Mouse (Mus musculus): ENCODE results near the gene Cldn13.
A peak's percentile ranks its signal among the peaks of the same experiment; 100 is the strongest.

The Cldn13 gene

DNA sequence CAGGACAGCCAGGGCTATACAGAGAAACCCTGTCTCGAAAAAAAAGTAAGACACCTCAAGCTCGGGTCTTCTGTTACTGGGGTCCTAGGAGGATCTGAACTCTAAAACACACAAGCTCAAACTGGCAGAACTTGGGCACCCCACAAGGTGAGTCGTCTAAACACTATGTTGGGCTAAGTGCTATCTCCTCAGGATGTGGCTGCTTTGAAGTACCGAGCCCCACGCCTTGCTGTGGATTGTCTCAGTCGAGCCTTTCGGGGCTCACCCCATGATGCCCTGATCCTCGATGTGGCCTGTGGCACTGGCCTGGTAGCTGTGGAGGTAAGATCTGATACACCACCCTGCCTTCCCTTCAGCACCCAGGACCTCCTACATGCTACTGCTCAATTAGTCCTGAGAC is 18.0 kb upstream of the Cldn13 start:
- no peak for DNase-seq

GRCm38 (mm10) chr5:134932903-134933276 is 17.6 kb upstream of the Cldn13 start:
- DNase-seq: peak; percentile 56 to 66

- DNase-seq: peak; percentile 91 to 94
Measured at GRCm38 (mm10) chr5:134932179-134932902, 17.0 kb upstream of the Cldn13 start, which contains the start of gene Mettl27. Gene Mettl27 (plus strand): TSS chr5:134932368.

GRCm38 (mm10) chr5:134929988-134930387 is 14.7 kb upstream of the Cldn13 start:
- no peak for DNase-seq

GRCm38 (mm10) chr5:134926726-134927125 is 11.4 kb upstream of the Cldn13 start:
- DNase-seq: no peak

DNA sequence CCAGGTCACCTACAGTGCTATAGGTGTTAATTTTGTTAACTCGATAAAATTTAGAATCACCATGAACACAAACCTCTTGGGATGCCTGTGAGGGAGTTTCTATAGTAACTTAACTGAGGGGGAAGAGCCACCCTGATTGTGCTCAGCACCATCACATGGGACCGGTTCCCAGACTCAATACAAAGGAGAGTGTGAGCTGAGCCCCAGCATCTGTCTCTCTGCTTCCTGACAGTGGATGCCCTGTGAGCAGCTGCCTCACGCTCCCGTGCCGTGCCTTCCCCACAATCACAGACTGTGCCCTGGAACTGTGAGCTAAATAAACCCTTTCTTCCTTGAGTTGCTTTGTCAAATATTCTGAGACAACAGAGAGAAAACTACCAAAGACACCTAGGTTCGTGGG is 7.8 kb upstream of the Cldn13 start:
- no peak for DNase-seq

GRCm38 (mm10) chr5:134921106-134921505 is 5.8 kb upstream of the Cldn13 start:
- DNase-seq: no peak

DNA sequence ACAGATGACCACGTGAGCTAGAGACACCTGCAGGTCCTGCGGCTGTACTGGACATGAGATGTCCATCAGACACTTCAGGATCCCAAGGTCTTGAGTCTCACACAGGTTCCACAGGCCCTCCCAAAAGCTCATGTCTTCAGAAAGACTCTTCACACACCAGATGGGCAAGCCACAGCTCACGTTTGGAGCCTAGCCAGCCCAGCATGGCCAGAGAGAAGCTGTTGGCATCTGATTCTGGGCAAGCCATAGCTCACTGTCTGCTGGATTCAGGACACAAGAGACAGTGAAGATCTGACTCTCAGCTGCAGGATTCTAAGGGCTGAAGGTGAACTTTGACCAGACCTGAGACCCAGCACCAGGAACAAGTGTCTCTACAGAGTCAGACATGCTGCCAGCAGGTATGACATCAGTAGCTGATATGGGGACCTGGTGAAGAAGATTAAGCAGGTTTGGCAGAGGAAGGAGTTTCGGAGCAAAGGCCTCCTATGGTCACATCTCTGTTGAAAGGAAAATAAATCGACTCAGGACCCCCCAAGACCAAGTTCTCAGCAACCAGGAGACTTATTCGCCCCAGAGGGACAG is 4.9 kb upstream of the Cldn13 start:
- DNase-seq: no peak

GRCm38 (mm10) chr5:134919097-134919496 is 3.8 kb upstream of the Cldn13 start:
- DNase-seq: no peak

- DNase-seq: peak; percentile 43 to 74
Measured at GRCm38 (mm10) chr5:134918071-134918832, 2.9 kb upstream of the Cldn13 start.

DNA sequence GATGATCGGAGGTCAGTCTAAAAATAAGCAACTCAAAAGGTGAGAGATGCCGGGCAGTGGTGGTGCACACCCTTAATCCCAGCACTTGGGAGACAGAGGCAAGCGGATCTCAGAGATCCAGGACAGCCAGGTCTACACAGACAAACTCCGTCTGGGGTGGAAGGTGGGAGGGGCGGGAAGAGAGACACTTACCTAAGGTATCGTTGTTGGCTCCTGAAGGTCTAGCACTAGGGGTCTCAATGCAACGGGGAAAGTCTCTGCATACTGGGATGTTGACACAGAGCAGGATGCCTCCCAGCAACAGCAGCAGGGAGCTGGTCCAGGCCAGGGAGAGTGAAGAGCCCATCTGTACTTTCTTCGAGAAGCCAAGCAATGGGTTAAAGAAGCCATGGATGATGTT is 816 bp downstream of the Cldn13 start:
- no peak for DNase-seq

DNA sequence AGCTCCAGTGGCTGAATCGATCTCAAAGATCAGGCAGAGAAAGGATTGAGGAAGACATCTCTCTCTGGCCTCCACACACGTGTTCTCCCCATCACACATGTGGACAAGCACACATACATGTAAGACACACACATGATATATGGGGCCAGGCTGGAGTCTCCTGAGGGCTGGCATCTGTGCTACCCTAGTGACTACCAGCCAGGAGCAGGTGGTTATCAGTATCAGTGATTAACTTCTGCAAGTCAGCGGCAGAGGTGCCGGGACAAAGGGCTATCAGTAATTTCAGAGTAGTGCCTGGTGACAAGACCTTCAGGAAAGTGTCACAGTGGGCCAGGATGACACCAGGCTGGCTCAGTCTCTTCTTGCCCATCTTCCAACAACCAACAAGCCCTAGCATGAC is 1.6 kb downstream of the Cldn13 start:
- DNase-seq: no peak

GRCm38 (mm10) chr5:134913352-134913751 is 2.0 kb downstream of the Cldn13 start:
- DNase-seq: no peak

GRCm38 (mm10) chr5:134911901-134912300 is 3.4 kb downstream of the Cldn13 start:
- no peak for DNase-seq

DNA sequence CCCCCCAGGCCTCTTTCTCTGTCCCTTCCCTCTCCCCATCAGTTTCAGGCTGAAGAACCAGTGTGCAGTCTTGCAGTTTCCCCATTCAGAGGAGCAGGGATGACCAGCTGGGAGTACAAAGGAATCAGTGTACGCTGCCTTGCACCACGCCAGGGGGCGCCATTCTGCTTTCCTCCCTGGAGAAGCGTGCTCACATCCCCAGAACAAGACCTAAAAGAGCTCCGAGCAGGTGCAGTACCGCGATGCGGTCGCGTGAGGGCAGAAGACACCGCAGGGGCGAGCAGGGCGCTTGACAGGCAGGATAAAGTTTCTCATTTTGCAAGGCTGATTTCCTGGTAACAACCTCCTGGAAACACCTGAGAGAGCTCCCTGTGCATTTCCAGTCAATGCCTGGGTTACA is 8.2 kb downstream of the Cldn13 start:
- peak; percentile 90 to 95 for DNase-seq

GRCm38 (mm10) chr5:134906633-134907032 is 8.7 kb downstream of the Cldn13 start, which contains the start of gene Tmem270:
Gene Tmem270 (minus strand): TSS chr5:134906733.
- DNase-seq: no peak

DNA sequence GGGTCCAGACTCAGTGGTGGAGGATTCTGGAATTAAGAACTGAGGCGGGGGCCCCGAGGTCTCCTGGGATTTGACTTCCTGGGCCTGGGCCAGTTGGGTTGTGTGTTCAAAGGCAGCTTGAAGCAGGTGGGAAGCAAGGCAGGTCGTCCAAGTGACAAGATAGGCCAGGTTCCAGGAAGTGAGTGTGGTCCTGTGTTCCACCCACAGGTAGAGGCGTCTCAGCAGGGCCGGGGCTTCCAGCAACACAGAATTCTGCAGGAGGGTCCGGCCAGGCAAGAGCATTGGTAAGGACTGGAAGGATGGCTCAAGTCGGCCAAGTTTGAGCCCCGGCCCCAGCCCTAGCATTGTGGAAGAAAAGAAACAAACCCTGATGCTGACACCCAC is 13.7 kb downstream of the Cldn13 start:
- DNase-seq: no peak

GRCm38 (mm10) chr5:134901012-134901643 is 14.2 kb downstream of the Cldn13 start:
- peak; percentile 38 to 53 for DNase-seq

- DNase-seq: no peak
Measured at GRCm38 (mm10) chr5:134897596-134897995, 17.7 kb downstream of the Cldn13 start.

DNA sequence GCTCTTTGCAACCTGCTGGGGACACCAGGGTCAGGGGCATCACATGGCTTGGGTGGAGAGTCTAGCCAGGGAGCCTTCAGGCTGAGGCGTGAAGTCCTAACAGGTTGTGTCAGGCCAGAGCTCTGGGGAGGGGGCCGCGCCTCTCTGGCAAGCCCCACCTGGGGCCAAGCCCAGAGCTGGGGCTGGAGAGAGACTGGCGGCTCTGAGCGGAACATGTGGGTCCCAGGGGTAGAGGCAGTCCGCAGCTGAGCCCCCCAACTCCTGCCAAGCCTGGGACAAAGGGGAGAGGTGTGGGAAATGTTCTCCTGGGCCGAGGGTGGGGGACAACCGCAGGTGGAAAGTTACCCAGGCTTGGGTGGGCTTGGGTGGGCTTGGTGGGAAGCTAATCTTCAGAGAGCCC is 18.4 kb downstream of the Cldn13 start:
- no peak for DNase-seq

DNA sequence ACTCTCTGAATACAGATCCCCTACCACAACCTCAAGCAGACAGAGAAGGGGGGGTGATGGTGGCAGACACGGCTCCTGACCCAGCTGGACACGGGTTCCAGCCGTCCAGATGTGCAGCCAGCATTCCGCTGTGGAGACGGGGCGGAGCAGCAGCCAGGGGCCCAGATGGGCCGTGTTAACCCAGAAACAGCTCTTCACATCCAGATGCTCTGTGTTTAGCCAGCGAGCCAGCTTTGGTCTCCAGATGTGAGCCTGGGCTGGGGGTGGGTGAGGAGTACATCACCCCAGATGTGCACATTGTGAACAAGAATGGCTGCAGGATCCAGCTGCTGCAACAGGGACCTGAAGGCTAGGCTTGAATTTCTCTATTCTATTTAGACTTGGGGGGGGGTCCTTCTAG is 20.0 kb downstream of the Cldn13 start:
- no peak for DNase-seq

GRCm38 (mm10) chr5:134892717-134893116 is 22.6 kb downstream of the Cldn13 start:
- no peak for DNase-seq

DNA sequence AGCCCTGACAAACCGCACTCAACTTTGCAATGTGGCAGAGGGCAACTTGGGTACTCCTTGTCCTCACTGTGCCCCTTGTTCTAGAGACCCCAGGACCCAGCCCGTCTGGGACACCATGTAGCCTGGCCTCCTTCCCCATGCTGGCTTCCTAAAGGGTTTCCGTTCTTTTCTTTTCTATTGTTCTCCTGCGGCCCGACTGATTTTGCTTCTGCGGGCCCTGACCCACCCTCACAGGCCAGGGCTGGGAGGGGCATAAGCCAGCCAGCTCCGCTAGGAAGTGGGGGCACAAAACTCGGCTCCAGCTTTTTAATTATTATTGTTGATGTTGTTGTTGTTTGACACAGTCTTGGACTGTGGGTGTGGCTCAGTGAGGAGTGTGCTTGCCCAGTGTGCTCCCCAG is 23.8 kb downstream of the Cldn13 start:
- DNase-seq: peak in 1 of 2 experiments; percentile 15

All from kidney, adult 8-10 months (tissue).